Mouse (Mus musculus) MEL (cell line): ENCODE measurements around the gene Dnajb14.
A peak's percentile ranks its signal among the peaks of the same experiment; 100 is the strongest.

Source experiments
- CTCF ChIP-seq, 3 experiments: IDR thresholded peaks in 2 of 3; conservative IDR thresholded peaks in 1 of 3; 2 replicates each; pipeline ENCODE4 v1.5.1; 2011 to 2012; ENCODE audit warnings: low read length in 3 of 3, low read depth in 2 of 3, mild to moderate bottlenecking in 2 of 3, improper control_type of control experiment in 1 of 3, inconsistent platforms in 1 of 3, mixed read lengths in 1 of 3, moderate library complexity in 1 of 3; ENCODE audit not compliant: control insufficient read depth in 1 of 3, insufficient read depth in 1 of 3, poor library complexity in 1 of 3, severe bottlenecking in 1 of 3
- NELFE ChIP-seq: IDR thresholded peaks from 2 replicates; pipeline ENCODE4 v1.6.1; 2011; ENCODE audit warnings: low read depth, low read length, improper control_type of control experiment
- POLR2A ChIP-seq, 2 experiments: IDR thresholded peaks; 2 replicates each; pipeline ENCODE4 v1.6.1; 2011 to 2012; ENCODE audit warnings: low read length in 2 of 2, mild to moderate bottlenecking in 2 of 2, control low read depth in 1 of 2, improper control_type of control experiment in 1 of 2, low read depth in 1 of 2, moderate library complexity in 1 of 2; ENCODE audit not compliant: control insufficient read depth in 1 of 2, insufficient read depth in 1 of 2, poor library complexity in 1 of 2
- ZC3H11A ChIP-seq: IDR thresholded peaks from 2 replicates; pipeline ENCODE4 v1.6.1; 2012; ENCODE audit warnings: low read depth, mild to moderate bottlenecking, inconsistent platforms, low read length, improper control_type of control experiment

DNA sequence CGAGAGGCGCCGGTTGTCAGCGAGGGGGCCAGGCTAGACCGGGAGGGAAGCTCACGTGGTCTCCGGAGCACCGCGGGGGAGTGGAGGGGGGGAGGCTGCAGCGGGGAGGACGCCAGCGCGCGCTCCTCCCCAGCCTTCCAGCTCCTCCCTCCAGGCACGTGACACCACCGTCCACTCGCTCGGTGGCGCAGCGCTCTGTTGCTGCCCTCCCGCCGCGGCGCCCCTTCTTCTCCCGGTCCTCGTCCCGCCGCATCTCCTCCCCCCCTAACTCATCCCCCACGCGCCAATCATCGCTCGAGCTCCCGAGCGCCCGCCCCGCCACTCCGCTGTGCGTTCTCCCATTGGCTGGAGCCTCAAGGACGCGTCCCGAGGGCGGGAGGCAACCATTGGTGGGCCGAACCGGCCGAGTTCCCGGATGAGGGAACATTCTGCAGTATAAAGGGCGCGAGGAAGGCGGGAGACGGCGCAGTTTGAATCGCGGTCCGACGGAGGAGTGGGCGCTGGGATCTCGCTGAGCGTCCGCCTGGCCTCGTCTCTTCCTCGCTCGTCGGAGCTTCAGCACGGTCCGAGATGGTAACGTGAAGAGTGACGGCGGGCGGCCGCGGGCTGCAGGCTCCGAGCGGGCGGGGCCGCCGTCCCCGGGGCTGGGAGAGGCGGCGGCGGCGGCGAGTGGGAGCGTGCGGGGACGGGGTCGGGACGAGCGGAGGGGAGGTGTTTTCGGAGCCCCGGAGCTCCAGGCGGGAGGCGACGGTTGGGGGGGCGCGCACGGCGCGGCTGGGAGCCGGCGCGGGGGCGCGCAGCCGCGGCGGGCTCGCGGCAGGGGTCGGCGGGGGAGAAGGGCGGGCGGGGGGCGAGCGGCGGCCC, 3.1 kb upstream of the Dnajb14 start, which contains the start of gene H2afz:
- TF ChIP-seq NELFE (peak; percentile 99), CTCF (IDR thresholded peaks at IDR 0.05 in 2 of 3, conservative IDR thresholded peaks at IDR 0.05 in 1 of 3; ENCODE audit: control insufficient read depth in 1 of 3, insufficient read depth in 1 of 3, low read depth in 2 of 3, low read length in 3 of 3, poor library complexity in 1 of 3, severe bottlenecking in 1 of 3) (no peak), POLR2A (IDR thresholded peaks at IDR 0.05; ENCODE audit: control insufficient read depth in 1 of 2, insufficient read depth in 1 of 2, low read depth in 1 of 2, low read length in 2 of 2, poor library complexity in 1 of 2) (peak; percentile 97 to 98), ZC3H11A (no peak)
